Mouse (Mus musculus): ENCODE results near the gene Pnkp. TPM values are rescaled to one million over a fixed set of nuclear protein-coding genes. Genes with fewer than 3 reads are reported as not detected.

The Pnkp gene
- polyA plus RNA-seq, 2 experiments: 23.8 to 32.0 TPM

- 90% methylated on average over 15 of the region's 15 CpGs for WGBS
- Histone ChIP-seq H3K36me3 (ENCODE audit: control insufficient read depth, insufficient read depth, low read length) (peaks cover 99% of the 10 kb centered on the region), H3K27me3 (ENCODE audit: control insufficient read depth, insufficient read depth, low read length) (no peaks in the 10 kb centered on the region), H3K9me3 (ENCODE audit: control insufficient read depth, low read length) (no peaks in the 10 kb centered on the region), H3K4me3 (replicated peaks; ENCODE audit: low read length) (no peak overlapping the region), H3K9ac (ENCODE audit: low read depth, low read length, severe bottlenecking) (no peak overlapping the region), H3K27ac (replicated peaks; ENCODE audit: low read depth, low read length) (no peak overlapping the region), H3K4me2 (replicated peaks; ENCODE audit: low read depth, low read length, severe bottlenecking) (no peak overlapping the region), H3K4me1 (ENCODE audit: control insufficient read depth, insufficient read depth, low read length) (no peaks in the 10 kb centered on the region)
- TF ChIP-seq POLR2A (IDR thresholded peaks at IDR 0.05; ENCODE audit: borderline replicate concordance, extremely low read depth, insufficient read depth, insufficient read length): no peak
- ATAC-seq (ENCODE audit: low FRiP score, low read depth) (no peak), DNase-seq (ENCODE audit: low spot score) (no peak)
Observed at GRCm38 (mm10) chr7:44908706-44909476, 52.0 kb downstream of the Pnkp start.

MicroRNAs encoded within 50 kb of the gene (microRNA counts, 519-probe panel; counts per million panel counts)
- not detected for microRNA mmu-miR-707

Small RNA genes lying within 50 kb of the gene (microRNA-seq; reads per million reads assigned to microRNA genes)
- not detected for gene Mir707

Other genes with a start within 250 kb of the Pnkp start
- 1.7 and 2.5 TPM in 2 replicates for gene Myh14, start 186.3 kb upstream of the Pnkp start, polyA plus RNA-seq (2012; rRNA removed)
- gene Myh14, start 186.3 kb upstream of the Pnkp start, polyA plus RNA-seq (2014; fragmentation: Nextera tagmentation; extraction: Ambion mirVana): 3.7 and 4.8 TPM in 2 replicates
- gene Izumo2, start 148.4 kb upstream of the Pnkp start, polyA plus RNA-seq (2012; rRNA removed): not detected in 2 replicates
- gene Izumo2, start 148.4 kb upstream of the Pnkp start, polyA plus RNA-seq (2014; fragmentation: Nextera tagmentation; extraction: Ambion mirVana): not detected in 2 replicates
- 39.9 and 44.6 TPM in 2 replicates for gene Vrk3, start 108.7 kb upstream of the Pnkp start, polyA plus RNA-seq (2012; rRNA removed)
- gene Vrk3, start 108.7 kb upstream of the Pnkp start, polyA plus RNA-seq (2014; fragmentation: Nextera tagmentation; extraction: Ambion mirVana): 28.8 and 30.9 TPM in 2 replicates
- 1.1 and 1.6 TPM in 2 replicates for gene Zfp473, start 106.1 kb upstream of the Pnkp start, polyA plus RNA-seq (2012; rRNA removed)
- gene Zfp473, start 106.1 kb upstream of the Pnkp start, polyA plus RNA-seq (2014; fragmentation: Nextera tagmentation; extraction: Ambion mirVana): 1.4 and 1.7 TPM in 2 replicates
- gene Nup62, start 41.1 kb upstream of the Pnkp start, polyA plus RNA-seq (2012; rRNA removed): 92.5 and 133 TPM in 2 replicates
- gene Nup62, start 41.1 kb upstream of the Pnkp start, polyA plus RNA-seq (2014; fragmentation: Nextera tagmentation; extraction: Ambion mirVana): 53.0 and 53.9 TPM in 2 replicates
- 0.87 and 1.0 TPM in 2 replicates for gene Il4i1, start 40.8 kb upstream of the Pnkp start, polyA plus RNA-seq (2012; rRNA removed)
- 1.6 and 2.5 TPM in 2 replicates for gene Il4i1, start 40.8 kb upstream of the Pnkp start, polyA plus RNA-seq (2014; fragmentation: Nextera tagmentation; extraction: Ambion mirVana)
- 47.9 and 69.8 TPM in 2 replicates for gene Atf5, start 40.5 kb upstream of the Pnkp start, polyA plus RNA-seq (2012; rRNA removed)
- gene Atf5, start 40.5 kb upstream of the Pnkp start, polyA plus RNA-seq (2014; fragmentation: Nextera tagmentation; extraction: Ambion mirVana): 3.1 and 3.7 TPM in 2 replicates
- 179 and 270 TPM in 2 replicates for gene Akt1s1, start 8.1 kb upstream of the Pnkp start, polyA plus RNA-seq (2012; rRNA removed)
- gene Akt1s1, start 8.1 kb upstream of the Pnkp start, polyA plus RNA-seq (2014; fragmentation: Nextera tagmentation; extraction: Ambion mirVana): 66.1 and 70.5 TPM in 2 replicates
- gene Tbc1d17, start 8.1 kb upstream of the Pnkp start, polyA plus RNA-seq (2012; rRNA removed): 86.0 and 103 TPM in 2 replicates
- gene Tbc1d17, start 8.1 kb upstream of the Pnkp start, polyA plus RNA-seq (2014; fragmentation: Nextera tagmentation; extraction: Ambion mirVana): 76.0 and 81.7 TPM in 2 replicates
- 751 and 1,065 TPM in 2 replicates for gene Ptov1, start 12.6 kb downstream of the Pnkp start, polyA plus RNA-seq (2012; rRNA removed)
- 471 and 513 TPM in 2 replicates for gene Ptov1, start 12.6 kb downstream of the Pnkp start, polyA plus RNA-seq (2014; fragmentation: Nextera tagmentation; extraction: Ambion mirVana)
- 142 and 181 TPM in 2 replicates for gene Med25, start 35.6 kb downstream of the Pnkp start, polyA plus RNA-seq (2012; rRNA removed)
- 69.1 and 73.5 TPM in 2 replicates for gene Med25, start 35.6 kb downstream of the Pnkp start, polyA plus RNA-seq (2014; fragmentation: Nextera tagmentation; extraction: Ambion mirVana)
- gene Fuz, start 38.9 kb downstream of the Pnkp start, polyA plus RNA-seq (2012; rRNA removed): 48.7 and 72.6 TPM in 2 replicates
- 21.7 and 25.0 TPM in 2 replicates for gene Fuz, start 38.9 kb downstream of the Pnkp start, polyA plus RNA-seq (2014; fragmentation: Nextera tagmentation; extraction: Ambion mirVana)
- gene Ap2a1, start 72.4 kb downstream of the Pnkp start, polyA plus RNA-seq (2012; rRNA removed): 113 and 141 TPM in 2 replicates
- gene Ap2a1, start 72.4 kb downstream of the Pnkp start, polyA plus RNA-seq (2014; fragmentation: Nextera tagmentation; extraction: Ambion mirVana): 72.2 and 75.7 TPM in 2 replicates
- gene Tsks, start 86.1 kb downstream of the Pnkp start, polyA plus RNA-seq (2012; rRNA removed): 0.05 TPM in 1 of 2 replicates, not detected in the other
- 0.14 TPM in 1 of 2 replicates, not detected in the other for gene Tsks, start 86.1 kb downstream of the Pnkp start, polyA plus RNA-seq (2014; fragmentation: Nextera tagmentation; extraction: Ambion mirVana)
- gene Cpt1c, start 117.7 kb downstream of the Pnkp start, polyA plus RNA-seq (2012; rRNA removed): 78.9 and 115 TPM in 2 replicates
- gene Cpt1c, start 117.7 kb downstream of the Pnkp start, polyA plus RNA-seq (2014; fragmentation: Nextera tagmentation; extraction: Ambion mirVana): 26.3 and 33.6 TPM in 2 replicates
- gene Prmt1, start 129.4 kb downstream of the Pnkp start, polyA plus RNA-seq (2012; rRNA removed): 607 and 720 TPM in 2 replicates
- gene Prmt1, start 129.4 kb downstream of the Pnkp start, polyA plus RNA-seq (2014; fragmentation: Nextera tagmentation; extraction: Ambion mirVana): 166 and 187 TPM in 2 replicates
- gene Irf3, start 140.5 kb downstream of the Pnkp start, polyA plus RNA-seq (2012; rRNA removed): 142 and 168 TPM in 2 replicates
- gene Irf3, start 140.5 kb downstream of the Pnkp start, polyA plus RNA-seq (2014; fragmentation: Nextera tagmentation; extraction: Ambion mirVana): 92.5 and 92.7 TPM in 2 replicates
- 81.3 and 104 TPM in 2 replicates for gene Bcl2l12, start 141.6 kb downstream of the Pnkp start, polyA plus RNA-seq (2012; rRNA removed)
- gene Bcl2l12, start 141.6 kb downstream of the Pnkp start, polyA plus RNA-seq (2014; fragmentation: Nextera tagmentation; extraction: Ambion mirVana): 54.9 and 62.9 TPM in 2 replicates
- 114 and 135 TPM in 2 replicates for gene Scaf1, start 159.2 kb downstream of the Pnkp start, polyA plus RNA-seq (2012; rRNA removed)
- gene Scaf1, start 159.2 kb downstream of the Pnkp start, polyA plus RNA-seq (2014; fragmentation: Nextera tagmentation; extraction: Ambion mirVana): 50.7 and 58.3 TPM in 2 replicates
- gene Rras, start 160.8 kb downstream of the Pnkp start, polyA plus RNA-seq (2012; rRNA removed): 53.8 and 60.9 TPM in 2 replicates
- gene Rras, start 160.8 kb downstream of the Pnkp start, polyA plus RNA-seq (2014; fragmentation: Nextera tagmentation; extraction: Ambion mirVana): 42.8 and 43.7 TPM in 2 replicates
- gene Prr12, start 195.7 kb downstream of the Pnkp start, polyA plus RNA-seq (2012; rRNA removed): 25.2 and 26.8 TPM in 2 replicates
- 16.0 and 19.6 TPM in 2 replicates for gene Prr12, start 195.7 kb downstream of the Pnkp start, polyA plus RNA-seq (2014; fragmentation: Nextera tagmentation; extraction: Ambion mirVana)
- 82.7 and 86.8 TPM in 2 replicates for gene Nosip, start 205.3 kb downstream of the Pnkp start, polyA plus RNA-seq (2012; rRNA removed)
- 68.1 and 69.6 TPM in 2 replicates for gene Nosip, start 205.3 kb downstream of the Pnkp start, polyA plus RNA-seq (2014; fragmentation: Nextera tagmentation; extraction: Ambion mirVana)
- 50.4 and 54.1 TPM in 2 replicates for gene Prrg2, start 205.5 kb downstream of the Pnkp start, polyA plus RNA-seq (2012; rRNA removed)
- 18.6 and 21.4 TPM in 2 replicates for gene Prrg2, start 205.5 kb downstream of the Pnkp start, polyA plus RNA-seq (2014; fragmentation: Nextera tagmentation; extraction: Ambion mirVana)
- gene Rcn3, start 235.1 kb downstream of the Pnkp start, polyA plus RNA-seq (2012; rRNA removed): 679 and 759 TPM in 2 replicates
- gene Rcn3, start 235.1 kb downstream of the Pnkp start, polyA plus RNA-seq (2014; fragmentation: Nextera tagmentation; extraction: Ambion mirVana): 569 and 577 TPM in 2 replicates
- 56.1 and 64.6 TPM in 2 replicates for gene Fcgrt, start 246.7 kb downstream of the Pnkp start, polyA plus RNA-seq (2012; rRNA removed)
- 88.4 and 89.0 TPM in 2 replicates for gene Fcgrt, start 246.7 kb downstream of the Pnkp start, polyA plus RNA-seq (2014; fragmentation: Nextera tagmentation; extraction: Ambion mirVana)

All from limb, embryonic 14.5 days (tissue).